Mouse (Mus musculus): ENCODE measurements around the gene Ptger2. TPM values are rescaled to one million over a fixed set of nuclear protein-coding genes. Genes with fewer than 3 reads are reported as not detected.

The Ptger2 gene
- polyA plus RNA-seq (2012; rRNA removed; ENCODE audit: low replicate concordance): 4.0 and 4.2 TPM in 2 replicates

DNA sequence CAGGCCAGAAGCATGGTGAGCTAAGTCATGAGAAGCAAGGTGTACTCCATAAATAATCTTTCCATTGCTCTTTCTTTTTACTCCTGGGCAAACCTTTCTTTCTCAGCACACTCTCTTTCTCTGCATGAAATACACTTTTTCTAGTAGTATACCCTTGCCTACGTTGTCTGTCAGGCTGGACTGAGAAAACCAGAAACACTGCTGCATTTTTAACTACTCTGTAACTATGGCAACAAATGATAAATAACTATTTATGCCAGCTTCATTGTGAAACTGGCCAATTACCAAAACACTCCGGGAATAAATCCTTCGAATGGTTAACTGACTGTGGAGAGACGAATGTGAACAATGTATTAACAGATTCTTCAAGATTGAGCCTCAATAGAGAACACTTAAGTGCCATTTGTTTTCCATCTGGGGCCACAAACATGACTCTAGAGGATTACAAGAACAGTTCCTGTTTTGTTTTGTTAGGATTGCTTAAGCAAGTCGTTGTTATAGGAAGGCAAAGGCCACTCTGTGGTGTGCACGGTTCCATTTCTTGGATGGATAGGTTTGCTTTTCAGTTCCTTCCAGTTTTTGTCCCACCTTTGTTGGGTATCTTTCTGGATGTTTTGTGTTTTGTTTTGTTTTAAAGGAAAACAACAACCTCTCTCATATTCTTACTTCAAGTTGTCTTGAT, at the start of gene Ptger2:
Ptger2 (plus strand) TSS at position 522 of the 682 bp plus-strand sequence.

Other genes starting within 250 kb of the Ptger2 start
- gene Gm8267, start 237.9 kb upstream of the Ptger2 start, polyA plus RNA-seq (2012; rRNA removed; ENCODE audit: low replicate concordance): not detected in 2 replicates
- 0.06 and 0.13 TPM in 2 replicates for gene Ptgdr, start 128.8 kb upstream of the Ptger2 start, polyA plus RNA-seq (2012; rRNA removed; ENCODE audit: low replicate concordance)
- 1.2 and 2.4 TPM in 2 replicates for gene Gpr137c, start 231.5 kb downstream of the Ptger2 start, polyA plus RNA-seq (2012; rRNA removed; ENCODE audit: low replicate concordance)
- 5.7 and 8.5 TPM in 2 replicates for gene Txndc16, start 232.1 kb downstream of the Ptger2 start, polyA plus RNA-seq (2012; rRNA removed; ENCODE audit: low replicate concordance)

Data from subcutaneous adipose tissue, adult 2 months (tissue).